Mouse (Mus musculus) heart, embryonic 14.5 days (tissue): Measurements from ENCODE around the gene Hcfc1r1. TPM values are rescaled to one million over a fixed set of nuclear protein-coding genes. Genes with fewer than 3 reads are reported as not detected.

ENCODE experiments used
- ATAC-seq: fragments of 200-750 bp; cut with Nextera tagmentation; 2 replicates; pipeline ENCODE4 v1.8.0; 2017; ENCODE audit warnings: low read depth, moderate TSS enrichment; ENCODE audit not compliant: insufficient number of reproducible peaks, insufficient read depth, low FRiP score
- H3K27ac ChIP-seq, 2 experiments: fragments of 200-500 bp in 1 of 2; fragments of 300-500 bp in 1 of 2; sonication (generic) in 1 of 2; replicated peaks in 1 of 2; 2 replicates each; pipeline ENCODE4 v1.5.1; 2012 to 2014; ENCODE audit warnings: low read depth in 2 of 2, low read length in 2 of 2, control low read depth in 1 of 2, mild to moderate bottlenecking in 1 of 2, mixed read lengths in 1 of 2; ENCODE audit not compliant: control insufficient read depth in 1 of 2, insufficient read depth in 1 of 2
- H3K27me3 ChIP-seq: fragments of 300-500 bp; sonication (generic); 2 replicates; pipeline ENCODE4 v1.6.1; 2014; ENCODE audit warnings: mild to moderate bottlenecking, low read length, control low read depth; ENCODE audit not compliant: control insufficient read depth, insufficient read depth
- H3K36me3 ChIP-seq: fragments of 300-500 bp; sonication (generic); 2 replicates; pipeline ENCODE4 v1.6.1; 2014; ENCODE audit warnings: mild to moderate bottlenecking, control low read depth, low read length, mixed read lengths; ENCODE audit not compliant: control insufficient read depth, insufficient read depth
- H3K4me1 ChIP-seq, 2 experiments: fragments of 200-500 bp in 1 of 2; fragments of 300-500 bp in 1 of 2; sonication (generic) in 1 of 2; 2 replicates each; pipeline ENCODE4 v1.6.1; 2012 to 2014; ENCODE audit warnings: low read length in 2 of 2, control low read depth in 1 of 2, mixed read lengths in 1 of 2; ENCODE audit not compliant: control insufficient read depth in 2 of 2, insufficient read depth in 2 of 2
- H3K4me2 ChIP-seq: fragments of 300-500 bp; sonication (generic); 2 replicates; pipeline ENCODE4 v1.6.1; 2014; ENCODE audit warnings: mild to moderate bottlenecking, low read length
- H3K4me3 ChIP-seq, 2 experiments: fragments of 200-500 bp in 1 of 2; fragments of 300-500 bp in 1 of 2; sonication (generic) in 1 of 2; 2 replicates each; pipeline ENCODE4 v1.5.1; 2012 to 2014; ENCODE audit warnings: low read length in 2 of 2, mild to moderate bottlenecking in 2 of 2, control low read depth in 1 of 2, low read depth in 1 of 2, moderate library complexity in 1 of 2; ENCODE audit not compliant: control insufficient read depth in 1 of 2, insufficient read depth in 1 of 2
- H3K9ac ChIP-seq: fragments of 300-500 bp; sonication (generic); 2 replicates; pipeline ENCODE4 v1.6.1; 2014; ENCODE audit warnings: mild to moderate bottlenecking, low read length
- H3K9me3 ChIP-seq: fragments of 300-500 bp; sonication (generic); 2 replicates; pipeline ENCODE4 v1.6.1; 2016; ENCODE audit warnings: low read length, control low read depth; ENCODE audit not compliant: control insufficient read depth
- WGBS: fragments of 180-500 bp; shearing (Covaris S2); extraction: QIAGEN DNeasy Blood & Tissue Kit; methylation state at CpG from one replicate; pipeline ENCODE4 v1.1.7; 2014; 5-methylcytosine and 5-hydroxymethylcytosine counted together
- polyA plus RNA-seq: library from polyadenylated mRNA; unstranded; fragments of >200 nt; fragmentation: Nextera tagmentation; extraction: Ambion mirVana; gene quantifications from 2 replicates; pipeline ENCODE4 v1.2.1, GENCODE M21; 2014

The Hcfc1r1 gene
- polyA plus RNA-seq, 1 experiment from 2014 or later, result 403 TPM

- ATAC-seq, result no peak
- H3K4me3 ChIP-seq, result no peak overlapping the region
- peaks cover 5 to 9% of the 10 kb centered on the region in 2 experiments; a peak in 2 of 4 replicates for H3K4me1 ChIP-seq
- 53% methylated on average over 3 of the region's 3 CpGs for WGBS
- no peak overlapping the region for H3K27ac ChIP-seq
- no peak overlapping the region for H3K9ac ChIP-seq
- peaks cover 77% of the 10 kb centered on the region for H3K27me3 ChIP-seq
- no peaks in the 10 kb centered on the region for H3K36me3 ChIP-seq
- H3K4me2 ChIP-seq, result no peak overlapping the region
- H3K9me3 ChIP-seq, result no peaks in the 10 kb centered on the region
Measured at GRCm38 (mm10) chr17:23682530-23682929, 9.1 kb downstream of the Hcfc1r1 start.

DNA sequence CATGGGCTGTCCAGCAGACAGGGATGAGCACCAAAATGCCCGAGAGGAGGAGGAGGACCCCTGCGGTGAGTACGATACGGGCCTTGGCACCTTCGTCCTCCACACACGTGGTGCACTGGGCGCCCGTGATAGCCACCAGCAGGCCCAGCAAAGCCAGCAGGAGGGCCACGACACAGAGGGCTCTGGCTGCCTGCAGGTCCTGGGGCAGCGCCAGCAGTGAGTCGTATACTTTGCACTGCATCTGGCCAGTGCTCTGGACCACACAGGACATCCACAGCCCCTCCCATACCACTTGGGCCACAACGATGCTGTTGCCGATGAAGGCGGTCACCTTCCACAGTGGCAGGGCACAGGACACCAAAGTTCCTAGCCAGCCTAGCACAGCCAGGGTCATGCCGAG lies 9.8 kb downstream of the Hcfc1r1 start:
- Histone ChIP-seq H3K36me3 (no peaks in the 10 kb centered on the region), H3K4me1 (peaks cover 5 to 6% of the 10 kb centered on the region in 2 experiments; a peak in 2 of 4 replicates), H3K9ac (no peak overlapping the region), H3K27ac (no peak overlapping the region), H3K4me2 (no peak overlapping the region), H3K27me3 (peaks cover 72% of the 10 kb centered on the region), H3K4me3 (no peak overlapping the region), H3K9me3 (no peaks in the 10 kb centered on the region)
- ATAC-seq, result 0 out of 2 replicates have a peak, but pooled peaks have one; percentile 27
- 18% methylated on average over 15 of the region's 15 CpGs for WGBS

GRCm38 (mm10) chr17:23683856-23684672 lies 10.7 kb downstream of the Hcfc1r1 start, which contains the start of gene Cldn9:
Gene Cldn9, minus strand, starts transcription at chr17:23684026.
- Histone ChIP-seq H3K4me1 (peaks cover 5 to 6% of the 10 kb centered on the region in 2 experiments; a peak in 2 of 4 replicates), H3K4me3 (no peak within 1 kb of the TSS), H3K9ac (no peak within 1 kb of the TSS), H3K4me2 (no peak within 1 kb of the TSS), H3K27me3 (peaks cover 63% of the 10 kb centered on the region), H3K36me3 (no peaks in the 10 kb centered on the region), H3K27ac (no peak within 1 kb of the TSS), H3K9me3 (no peaks in the 10 kb centered on the region)
- ATAC-seq, result no peak
- 26% methylated on average over 15 of the region's 15 CpGs for WGBS

- Histone ChIP-seq H3K36me3 (no peaks in the 10 kb centered on the region), H3K27me3 (peaks cover 31% of the 10 kb centered on the region), H3K4me3 (no peak overlapping the region), H3K9ac (no peak overlapping the region), H3K4me1 (peaks cover 2 to 6% of the 10 kb centered on the region in 2 experiments; a peak in 2 of 4 replicates), H3K9me3 (no peaks in the 10 kb centered on the region), H3K4me2 (no peak overlapping the region), H3K27ac (no peak overlapping the region)
- ATAC-seq, result no peak
- WGBS, result 75% methylated on average over 1 of the region's 1 CpGs
Measured at GRCm38 (mm10) chr17:23694491-23694890, 21.1 kb downstream of the Hcfc1r1 start.

DNA sequence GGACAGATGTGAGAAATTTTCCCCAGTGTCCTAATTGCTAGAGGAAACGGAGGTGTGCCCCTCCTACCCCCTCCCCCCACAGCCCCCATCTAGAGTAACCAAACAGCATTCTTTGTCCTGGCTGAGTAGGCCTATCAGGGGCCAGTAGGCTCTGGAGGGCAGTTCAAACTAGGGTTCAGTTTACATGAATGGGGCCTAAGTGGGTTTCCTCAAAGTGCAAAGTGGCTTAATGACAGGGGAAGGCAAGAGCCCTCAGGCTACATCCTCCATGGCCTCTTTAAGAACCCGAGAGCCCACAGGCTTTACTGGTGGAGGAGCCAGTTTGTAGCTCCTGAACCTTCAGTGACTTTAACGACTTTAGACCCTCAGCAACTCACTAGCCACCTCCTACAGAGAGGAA lies 22.4 kb downstream of the Hcfc1r1 start:
- Histone ChIP-seq H3K27ac (no peak overlapping the region), H3K27me3 (peaks cover 34% of the 10 kb centered on the region), H3K9ac (no peak overlapping the region), H3K36me3 (no peaks in the 10 kb centered on the region), H3K4me3 (no peak overlapping the region), H3K9me3 (no peaks in the 10 kb centered on the region), H3K4me2 (no peak overlapping the region), H3K4me1 (peaks cover 2 to 6% of the 10 kb centered on the region in 2 experiments; a peak in 2 of 4 replicates)
- ATAC-seq, result no peak
- 21% methylated on average over 3 of the region's 3 CpGs for WGBS

DNA sequence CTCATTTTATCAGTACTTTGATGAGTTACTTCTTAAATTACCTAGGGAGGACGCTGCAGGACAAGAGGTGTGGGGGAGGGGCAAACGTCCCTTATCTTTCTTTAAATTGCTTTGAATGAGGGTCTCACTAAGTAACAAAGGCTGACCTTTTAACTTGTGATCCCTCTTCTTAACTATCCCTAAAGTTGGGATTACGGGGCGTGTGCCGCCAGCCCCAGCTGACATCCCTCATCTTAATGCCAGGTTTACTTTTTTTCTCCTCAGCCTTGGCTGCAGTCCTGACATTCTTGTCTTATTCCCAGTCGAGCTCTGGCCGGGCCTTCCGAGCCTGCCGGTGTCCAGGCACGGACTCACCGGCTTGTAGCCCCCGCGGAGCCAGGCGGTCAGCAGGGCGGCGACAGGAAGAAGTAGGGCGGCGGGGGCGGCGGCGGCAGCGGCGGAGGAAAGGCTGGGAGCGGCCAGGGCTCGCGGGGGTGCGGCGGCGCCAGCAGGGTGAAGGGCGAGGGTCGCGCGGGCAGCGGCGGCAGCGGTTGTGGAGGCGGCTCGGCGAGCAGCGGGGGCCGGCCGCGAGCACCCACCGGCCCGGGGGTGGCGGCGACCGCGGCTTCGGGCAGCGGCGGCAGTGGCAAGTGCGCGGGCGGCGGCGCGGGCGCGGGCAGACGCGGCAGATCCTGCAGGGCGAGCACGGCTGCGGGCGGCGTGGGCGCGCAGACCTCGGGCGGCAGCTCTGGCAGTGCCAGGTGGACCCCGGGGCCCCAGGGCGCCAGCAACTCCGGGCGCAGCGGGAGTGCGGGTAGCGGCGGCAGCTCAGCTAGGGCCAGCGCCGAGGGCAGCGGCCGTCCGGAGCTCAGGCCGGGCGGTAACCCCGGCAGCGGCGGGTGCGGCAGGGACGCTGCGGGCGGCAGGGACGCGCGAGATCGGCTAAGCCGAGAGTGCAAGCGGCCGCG lies 26.0 kb downstream of the Hcfc1r1 start:
- H3K4me3 ChIP-seq, result peak overlapping the region; percentile 60 to 67

DNA sequence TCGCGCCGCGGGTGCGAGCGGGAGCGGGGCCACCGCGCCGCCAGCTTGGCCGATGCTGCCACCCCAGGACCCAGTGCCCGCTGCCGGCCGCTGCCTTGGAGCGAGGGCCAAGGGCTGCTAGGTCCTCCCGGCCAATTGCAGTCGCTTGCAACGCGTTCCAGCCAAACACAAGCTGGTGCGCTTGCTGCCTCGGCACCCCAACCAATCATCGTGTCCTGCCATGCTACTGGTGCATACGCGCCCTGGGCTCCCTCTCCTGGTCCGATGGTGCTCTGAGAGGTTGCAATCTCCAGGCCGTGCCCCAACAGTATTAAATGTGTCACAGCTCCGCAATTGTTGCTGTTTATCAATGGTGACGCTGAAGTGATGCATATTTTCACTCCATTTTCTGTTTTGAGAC lies 26.7 kb downstream of the Hcfc1r1 start:
- Histone ChIP-seq H3K9me3 (no peaks in the 10 kb centered on the region), H3K9ac (peak overlapping the region; percentile 70), H3K27me3 (peaks cover 39% of the 10 kb centered on the region), H3K4me3 (peak overlapping the region; percentile 60 to 67), H3K27ac (no peak overlapping the region), H3K4me2 (peak overlapping the region; percentile 100), H3K4me1 (peaks cover 2 to 6% of the 10 kb centered on the region in 2 experiments; a peak in 2 of 4 replicates), H3K36me3 (no peaks in the 10 kb centered on the region)
- 2% methylated on average over 26 of the region's 28 CpGs for WGBS
- peak; percentile 93 for ATAC-seq

More for the DNA sequence above, 26.0 kb downstream of the Hcfc1r1 start:
- Histone ChIP-seq H3K4me1 (peaks cover 2 to 6% of the 10 kb centered on the region in 2 experiments; a peak in 2 of 4 replicates), H3K9me3 (no peaks in the 10 kb centered on the region), H3K27ac (no peak overlapping the region), H3K36me3 (no peaks in the 10 kb centered on the region), H3K4me2 (peak overlapping the region; percentile 100), H3K27me3 (peaks cover 37% of the 10 kb centered on the region), H3K9ac (peak overlapping the region; percentile 70)
- WGBS, result under 1% methylated on average over 71 of the region's 101 CpGs
- ATAC-seq, result peak; percentile 42; the same call in 1 of the 2 replicates
